Mouse (Mus musculus): ENCODE results near the gene Ceacam1.

Gene Ceacam1

DNA sequence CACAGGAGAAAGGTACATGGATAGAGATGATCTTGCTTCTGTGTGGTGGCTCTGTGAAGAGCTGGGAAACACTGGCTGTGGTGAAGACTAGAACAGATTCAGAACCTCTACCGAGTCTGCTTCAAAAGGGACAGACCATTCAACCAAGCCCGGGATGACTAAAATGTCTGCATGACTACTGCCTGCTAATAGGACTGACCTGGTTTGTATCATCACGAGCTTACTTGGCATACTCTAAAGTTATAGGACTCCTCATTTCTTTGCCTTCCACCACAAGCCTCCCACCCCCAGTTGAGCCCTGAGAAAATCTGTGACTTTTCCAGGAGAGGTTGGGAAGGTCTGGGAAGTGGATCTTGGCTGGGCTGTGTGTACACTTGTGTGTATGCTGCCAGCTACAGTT, 65.5 kb downstream of the Ceacam1 start:
- peak; percentile 67 for DNase-seq (ENCODE audit: low read depth)
